Mouse (Mus musculus) cortical plate, adult 2 months (tissue): ENCODE data around the gene Srr.

Experiments
- CTCF ChIP-seq: fragments of 200-500 bp; IDR thresholded peaks from 2 replicates; pipeline ENCODE4 v1.5.1; 2011; ENCODE audit warnings: mild to moderate bottlenecking, control low read depth, low read length; ENCODE audit not compliant: insufficient read depth; ENCODE audit errors: extremely low read depth
- POLR2A ChIP-seq: fragments of 200-500 bp; IDR thresholded peaks from 2 replicates; pipeline ENCODE4 v1.6.1; 2011; ENCODE audit warnings: mild to moderate bottlenecking, low read length, control low read depth; ENCODE audit not compliant: insufficient read depth; ENCODE audit errors: extremely low read depth

DNA sequence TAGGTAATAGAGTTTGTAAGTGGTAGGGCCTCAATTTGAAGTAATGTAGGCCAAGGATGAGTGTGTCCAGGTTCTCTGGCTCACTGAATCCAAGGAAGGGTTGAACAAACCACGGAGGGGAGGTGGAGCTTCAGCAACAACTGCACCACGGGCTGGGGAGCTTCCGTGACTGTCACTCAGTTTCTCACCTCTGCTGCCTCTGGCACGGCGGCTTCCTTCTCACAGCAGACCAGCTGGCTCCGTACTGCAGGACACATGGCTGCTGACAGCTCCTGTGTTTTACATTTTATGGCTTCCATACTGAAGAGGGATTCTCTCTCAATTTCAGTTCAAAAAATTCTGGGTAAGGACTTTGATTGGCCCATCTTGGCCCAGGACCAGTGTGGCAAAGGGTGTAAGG lies 6.5 kb downstream of the Srr start:
- TF ChIP-seq CTCF (no peak), POLR2A (no peak)
